ENCODE assay signal across 24 mouse cellular contexts in the genomic region with DNA sequence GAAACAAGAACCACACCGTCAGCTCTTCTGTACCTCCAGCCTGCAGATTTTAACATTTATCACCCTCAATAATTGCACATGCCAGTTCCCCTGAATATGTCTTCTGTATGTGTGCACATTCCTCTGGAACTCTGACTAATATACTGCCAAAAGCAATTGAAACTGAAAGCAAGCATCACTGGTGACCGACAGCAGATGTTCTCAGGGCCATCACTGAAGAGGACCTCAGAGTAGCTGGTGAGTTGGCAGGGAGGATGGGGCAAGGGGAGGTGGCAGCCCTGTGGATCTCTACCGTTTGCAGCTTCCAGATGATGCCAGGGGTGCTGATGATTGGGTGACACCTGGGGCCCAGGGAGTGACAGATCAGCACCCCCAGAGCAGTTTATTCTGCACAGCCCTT.
A peak's percentile ranks its signal among the peaks of the same experiment; 100 is the strongest.
DNase-seq lines count a peak whose midpoint lies in the region; ATAC-seq lines count a peak whose summit lies in the region.
"Had no signal": no experiment of that assay in that cellular context is flagged by ENCODE, and none has a peak within 500 bp of the region (broad histone marks: within the 10 kb centered on the region; RNA-seq: fewer than 3 reads in every experiment).

No protein-coding gene starts in this region.

- no peak overlapping the region for H3K27ac ChIP-seq in heart, embryonic 12.5 days (ENCODE audit: poor library complexity, severe bottlenecking)
- H3K27ac ChIP-seq: embryonic facial prominence, embryonic 13.5 days; embryonic facial prominence, embryonic 15.5 days; forebrain, embryonic 10.5 days; forebrain, embryonic 12.5 days; forebrain, embryonic 15.5 days had no signal

- peak; percentile 86 for DNase-seq in heart, adult 11 months
- peak; percentile 14 for DNase-seq in 3T3-L1 (ENCODE audit: low read depth, low spot score)
- peak; percentile 13 for DNase-seq in A20 (ENCODE audit: low read depth, low spot score)
- peak; percentile 72 for DNase-seq in Muller cell, postnatal 12 days (ENCODE audit: inconsistent ontology term)
- DNase-seq in layer of hippocampus, adult 8-10 months (ENCODE audit: low spot score in 2 of 2): no peak
- DNase-seq in urinary bladder, postnatal 4 days (ENCODE audit: low spot score in 2 of 2): no peak
- DNase-seq: adrenal gland, adult 2 months; adrenal gland, postnatal 25 days; cerebellum, adult 11-12 months; cerebellum, adult 8-10 months; cerebellum, adult 9-11 months; cerebellum, postnatal 14 days; cerebellum, postnatal 36 days; embryo, embryonic 11 days; forebrain, postnatal 0 days had no signal

- no peaks in the 10 kb centered on the region; the same call in 1 of the 2 replicates for H3K27me3 ChIP-seq in heart, embryonic 12.5 days (replicated peaks)
- H3K27me3 ChIP-seq: embryonic facial prominence, embryonic 13.5 days; embryonic facial prominence, embryonic 15.5 days; forebrain, embryonic 15.5 days had no signal

- 70% methylated on average over 3 of the region's 3 CpGs for WGBS in heart, embryonic 12.5 days

- no peak for ATAC-seq in heart, embryonic 12.5 days (ENCODE audit: insufficient number of reproducible peaks, low FRiP score)
- no peak for ATAC-seq in cerebellum, adult (ENCODE audit: insufficient number of reproducible peaks, low FRiP score, low TSS enrichment)
- ATAC-seq: forebrain, embryonic 15.5 days; forebrain, postnatal 0 days had no signal

- no peak overlapping the region for H3K9ac ChIP-seq in heart, embryonic 12.5 days
- H3K9ac ChIP-seq: embryonic facial prominence, embryonic 13.5 days; embryonic facial prominence, embryonic 15.5 days; forebrain, embryonic 12.5 days; forebrain, embryonic 15.5 days; forebrain, postnatal 0 days had no signal

- H3K9me3 ChIP-seq in heart, embryonic 12.5 days (replicated peaks): no peaks in the 10 kb centered on the region
- H3K9me3 ChIP-seq: embryonic facial prominence, embryonic 13.5 days; embryonic facial prominence, embryonic 15.5 days; forebrain, embryonic 10.5 days; forebrain, embryonic 12.5 days; forebrain, embryonic 15.5 days; G1E had no signal

- H3K36me3 ChIP-seq in heart, embryonic 12.5 days: no peaks in the 10 kb centered on the region
- H3K36me3 ChIP-seq: embryonic facial prominence, embryonic 13.5 days; embryonic facial prominence, embryonic 15.5 days; forebrain, embryonic 10.5 days; forebrain, embryonic 12.5 days; forebrain, embryonic 15.5 days; G1E had no signal

- no peak overlapping the region for H3K4me3 ChIP-seq in heart, embryonic 12.5 days
- H3K4me3 ChIP-seq: embryonic facial prominence, embryonic 13.5 days; embryonic facial prominence, embryonic 15.5 days; erythroblast, embryonic 14.5 days; forebrain, embryonic 10.5 days; forebrain, embryonic 12.5 days; forebrain, embryonic 15.5 days had no signal

- no peak overlapping the region for H3K4me2 ChIP-seq in heart, embryonic 12.5 days
- H3K4me2 ChIP-seq: embryonic facial prominence, embryonic 13.5 days; embryonic facial prominence, embryonic 15.5 days; forebrain, embryonic 12.5 days; forebrain, embryonic 15.5 days had no signal

- H3K4me1 ChIP-seq in heart, embryonic 12.5 days (replicated peaks): no peaks in the 10 kb centered on the region

Comparison
In these comparisons a context has a peak if more than half of its experiments do, and no peak if none do; other contexts are left out.
1. DNase-seq: peak in heart, adult 11 months (single experiment), 3T3-L1 (single experiment), A20 (single experiment) and Muller cell, postnatal 12 days (single experiment); none in layer of hippocampus, adult 8-10 months (0 of 2) and urinary bladder, postnatal 4 days (0 of 2).